Mouse (Mus musculus) limb, embryonic 13.5 days (tissue): Measurements from ENCODE around the gene Icmt. TPM values are rescaled to one million over a fixed set of nuclear protein-coding genes. Genes with fewer than 3 reads are reported as not detected.

Experiments used
- ATAC-seq: fragments of 200-750 bp; cut with Nextera tagmentation; 2 replicates; pipeline ENCODE4 v1.8.0; 2017; ENCODE audit warnings: low read depth, moderate number of reproducible peaks, moderate TSS enrichment; ENCODE audit not compliant: low FRiP score
- H3K27ac ChIP-seq: fragments of 300-500 bp; sonication (generic); 2 replicates; pipeline ENCODE4 v1.5.1; 2015; ENCODE audit warnings: inconsistent platforms, mild to moderate bottlenecking, moderate library complexity
- H3K27me3 ChIP-seq: fragments of 300-500 bp; sonication (generic); 2 replicates; pipeline ENCODE4 v1.6.1; 2015; ENCODE audit warnings: mild to moderate bottlenecking, inconsistent platforms
- H3K36me3 ChIP-seq: fragments of 300-500 bp; sonication (generic); 2 replicates; pipeline ENCODE4 v1.6.1; 2015; ENCODE audit warnings: inconsistent platforms, mild to moderate bottlenecking, moderate library complexity
- H3K4me1 ChIP-seq: fragments of 300-500 bp; sonication (generic); 2 replicates; pipeline ENCODE4 v1.6.1; 2015; ENCODE audit warnings: inconsistent platforms
- H3K4me2 ChIP-seq: fragments of 300-500 bp; sonication (generic); replicated peaks from 2 replicates; pipeline ENCODE4 v1.6.1; 2015; ENCODE audit warnings: inconsistent platforms, mild to moderate bottlenecking, moderate library complexity
- H3K4me3 ChIP-seq: fragments of 300-500 bp; sonication (generic); 2 replicates; pipeline ENCODE4 v1.5.1; 2015; ENCODE audit warnings: moderate library complexity, mild to moderate bottlenecking, inconsistent platforms
- H3K9ac ChIP-seq: fragments of 300-500 bp; sonication (generic); 2 replicates; pipeline ENCODE4 v1.6.1; 2015; ENCODE audit warnings: mild to moderate bottlenecking, inconsistent platforms
- H3K9me3 ChIP-seq: fragments of 300-500 bp; sonication (generic); 2 replicates; pipeline ENCODE4 v1.6.1; 2016; ENCODE audit warnings: inconsistent platforms
- WGBS: fragments of 180-500 bp; shearing (Covaris S2); methylation state at CpG from one replicate; pipeline ENCODE4 v1.1.7; 2015; 5-methylcytosine and 5-hydroxymethylcytosine counted together
- polyA plus RNA-seq: library from polyadenylated mRNA; unstranded; fragments of >200 nt; fragmentation: Nextera tagmentation; extraction: Ambion mirVana; gene quantifications from 2 replicates; pipeline ENCODE4 v1.2.1, GENCODE M21; 2015

Gene Icmt
- polyA plus RNA-seq, 1 experiment from 2014 or later, result 27.0 TPM

GRCm38 (mm10) chr4:152276389-152277347 is 20.4 kb upstream of the Icmt start:
- Histone ChIP-seq H3K36me3 (peaks cover 15% of the 10 kb centered on the region), H3K4me3 (no peak overlapping the region), H3K4me2 (no peak overlapping the region), H3K9ac (no peak overlapping the region), H3K27me3 (peaks cover 55% of the 10 kb centered on the region), H3K27ac (no peak overlapping the region), H3K4me1 (peaks cover 34% of the 10 kb centered on the region), H3K9me3 (no peaks in the 10 kb centered on the region)
- no peak for ATAC-seq
- WGBS, result 49% methylated on average over 10 of the region's 10 CpGs

- Histone ChIP-seq H3K4me3 (no peak overlapping the region), H3K36me3 (peaks cover 17% of the 10 kb centered on the region), H3K9ac (no peak overlapping the region), H3K9me3 (no peaks in the 10 kb centered on the region), H3K4me2 (no peak overlapping the region), H3K27ac (no peak overlapping the region), H3K27me3 (peaks cover 68% of the 10 kb centered on the region), H3K4me1 (peaks cover 26% of the 10 kb centered on the region)
- WGBS, result 64% methylated on average over 2 of the region's 2 CpGs
- no peak for ATAC-seq
These were observed 19.1 kb upstream of the Icmt start for GRCm38 (mm10) chr4:152277916-152278315.

- 87% methylated on average over 23 of the region's 23 CpGs for WGBS
- Histone ChIP-seq H3K4me1 (peaks cover 22% of the 10 kb centered on the region), H3K27me3 (peaks cover 75% of the 10 kb centered on the region), H3K36me3 (peaks cover 17% of the 10 kb centered on the region), H3K4me3 (no peak overlapping the region), H3K9me3 (no peaks in the 10 kb centered on the region), H3K4me2 (no peak overlapping the region), H3K27ac (no peak overlapping the region), H3K9ac (no peak overlapping the region)
- ATAC-seq, result no peak
These were observed 18.0 kb upstream of the Icmt start for GRCm38 (mm10) chr4:152278986-152279385.

- Histone ChIP-seq H3K36me3 (peaks cover 17% of the 10 kb centered on the region), H3K27me3 (peaks cover 81% of the 10 kb centered on the region), H3K9ac (no peak overlapping the region), H3K27ac (no peak overlapping the region), H3K4me3 (no peak overlapping the region), H3K4me2 (no peak overlapping the region), H3K9me3 (no peaks in the 10 kb centered on the region), H3K4me1 (peaks cover 11% of the 10 kb centered on the region)
- WGBS, result 47% methylated on average over 15 of the region's 15 CpGs
- no peak for ATAC-seq
These were observed 15.4 kb upstream of the Icmt start for GRCm38 (mm10) chr4:152281601-152282000.

- peaks cover 17% of the 10 kb centered on the region for H3K36me3 ChIP-seq
- peak overlapping the region; percentile 42 for H3K4me3 ChIP-seq
- peak overlapping the region; percentile 50; the same call in 1 of the 2 replicates for H3K9ac ChIP-seq
- no peaks in the 10 kb centered on the region for H3K9me3 ChIP-seq
- H3K27me3 ChIP-seq, result peaks cover 88% of the 10 kb centered on the region
- WGBS, result 19% methylated on average over 34 of the region's 34 CpGs
- ATAC-seq, result no peak
- H3K27ac ChIP-seq, result no peak overlapping the region
- H3K4me1 ChIP-seq, result peaks cover 11% of the 10 kb centered on the region
- H3K4me2 ChIP-seq, result peak overlapping the region; percentile 68
These were observed 14.3 kb upstream of the Icmt start for GRCm38 (mm10) chr4:152282721-152283120.

- Histone ChIP-seq H3K27me3 (peaks cover 94% of the 10 kb centered on the region), H3K9ac (peak overlapping the region; percentile 50; the same call in 1 of the 2 replicates), H3K36me3 (peaks cover 17% of the 10 kb centered on the region), H3K4me3 (peak overlapping the region; percentile 42), H3K27ac (no peak overlapping the region), H3K4me2 (peak overlapping the region; percentile 68), H3K4me1 (peaks cover 11% of the 10 kb centered on the region), H3K9me3 (no peaks in the 10 kb centered on the region)
- 5% methylated on average over 68 of the region's 70 CpGs for WGBS
- ATAC-seq, result peak; percentile 82
These were observed 13.7 kb upstream of the Icmt start for GRCm38 (mm10) chr4:152283186-152283950.

GRCm38 (mm10) chr4:152285505-152285904 is 11.5 kb upstream of the Icmt start:
- no peak overlapping the region for H3K27ac ChIP-seq
- no peak overlapping the region for H3K4me3 ChIP-seq
- peaks cover 11% of the 10 kb centered on the region; the same call in 1 of the 2 replicates for H3K36me3 ChIP-seq
- H3K9ac ChIP-seq, result no peak overlapping the region
- H3K4me2 ChIP-seq, result no peak overlapping the region
- ATAC-seq, result no peak
- no peaks in the 10 kb centered on the region for H3K9me3 ChIP-seq
- peaks cover 17% of the 10 kb centered on the region for H3K4me1 ChIP-seq
- peaks cover 95% of the 10 kb centered on the region for H3K27me3 ChIP-seq
- 2% methylated on average over 10 of the region's 10 CpGs for WGBS

- Histone ChIP-seq H3K4me1 (peaks cover 24% of the 10 kb centered on the region), H3K36me3 (peaks cover 5% of the 10 kb centered on the region; the same call in 1 of the 2 replicates), H3K9me3 (no peaks in the 10 kb centered on the region), H3K4me3 (peak overlapping the region; percentile 19), H3K27me3 (peaks cover 95% of the 10 kb centered on the region), H3K9ac (no peak overlapping the region), H3K4me2 (peak overlapping the region; percentile 47), H3K27ac (no peak overlapping the region)
- ATAC-seq, result no peak
- 3% methylated on average over 32 of the region's 32 CpGs for WGBS
These were observed 10.8 kb upstream of the Icmt start for GRCm38 (mm10) chr4:152286183-152286582.

- 5% methylated on average over 26 of the region's 26 CpGs for WGBS
- peaks cover 25% of the 10 kb centered on the region for H3K4me1 ChIP-seq
- peaks cover 95% of the 10 kb centered on the region for H3K27me3 ChIP-seq
- ATAC-seq, result no peak
- H3K9ac ChIP-seq, result no peak overlapping the region
- H3K27ac ChIP-seq, result no peak overlapping the region
- no peak overlapping the region for H3K4me3 ChIP-seq
- H3K36me3 ChIP-seq, result 0 out of 2 replicates have a peak, but pooled peaks cover under 1% of the 10 kb centered on the region
- no peaks in the 10 kb centered on the region for H3K9me3 ChIP-seq
- no peak overlapping the region for H3K4me2 ChIP-seq
These were observed 10.1 kb upstream of the Icmt start for GRCm38 (mm10) chr4:152286887-152287286.

- Histone ChIP-seq H3K4me3 (no peak overlapping the region), H3K27me3 (peaks cover 95% of the 10 kb centered on the region), H3K4me1 (peaks cover 25% of the 10 kb centered on the region), H3K27ac (no peak overlapping the region), H3K4me2 (no peak overlapping the region), H3K9me3 (no peaks in the 10 kb centered on the region), H3K9ac (no peak overlapping the region), H3K36me3 (no peaks in the 10 kb centered on the region)
- no peak for ATAC-seq
- 13% methylated on average over 19 of the region's 19 CpGs for WGBS
These were observed 9.5 kb upstream of the Icmt start for GRCm38 (mm10) chr4:152287317-152288120.

- Histone ChIP-seq H3K4me2 (no peak overlapping the region), H3K27ac (no peak overlapping the region), H3K36me3 (no peaks in the 10 kb centered on the region), H3K9ac (no peak overlapping the region), H3K4me3 (no peak overlapping the region), H3K4me1 (peaks cover 16% of the 10 kb centered on the region), H3K27me3 (peaks cover 95% of the 10 kb centered on the region), H3K9me3 (no peaks in the 10 kb centered on the region)
- no peak for ATAC-seq
- 53% methylated on average over 18 of the region's 18 CpGs for WGBS
These were observed 8.6 kb upstream of the Icmt start for GRCm38 (mm10) chr4:152288398-152288945.
